Mouse (Mus musculus): ENCODE data around the gene Vmp1. TPM values are rescaled to one million over a fixed set of nuclear protein-coding genes. Genes with fewer than 3 reads are reported as not detected.
A peak's percentile ranks its signal among the peaks of the same experiment; 100 is the strongest.

Gene Vmp1
- total and polyA plus RNA-seq, 3 experiments = 80.9 to 209 (median 167) TPM

- no peaks in the 10 kb centered on the region for H3K27me3 ChIP-seq (replicated peaks)
- no peaks in the 10 kb centered on the region for H3K9me3 ChIP-seq (replicated peaks; ENCODE audit: low read length)
- peaks cover 0 to 18% of the 10 kb centered on the region in 2 experiments for H3K36me3 ChIP-seq (replicated peaks in 1 of 2; ENCODE audit: control insufficient read depth in 1 of 2, insufficient read depth in 1 of 2, low read length in 1 of 2)
- peaks cover 71% of the 10 kb centered on the region for H3K79me2 ChIP-seq (replicated peaks; ENCODE audit: control insufficient read depth, extremely low read depth, insufficient read depth, poor library complexity, severe bottlenecking)
- no peak for DNase-seq (ENCODE audit: extremely low read depth)
- H3K27ac ChIP-seq (ENCODE audit: insufficient read depth, low read depth) = no peak overlapping the region
- H3K4me3 ChIP-seq (replicated peaks in 1 of 3; ENCODE audit: low read depth in 2 of 3, low read length in 2 of 3, poor library complexity in 1 of 3) = peak overlapping the region in 2 of 3 experiments; percentile 83 to 91
- TF ChIP-seq HCFC1 (IDR thresholded peaks at IDR 0.05; ENCODE audit: low read depth, low read length) (no peak), POLR2AphosphoS2 (IDR thresholded peaks at IDR 0.05; ENCODE audit: low read depth, low read length) (no peak), RAD21 (IDR thresholded peaks at IDR 0.05; ENCODE audit: low read depth, low read length) (no peak), USF2 (conservative IDR thresholded peaks at IDR 0.05; ENCODE audit: low read depth, low read length) (no peak), SIN3A (IDR thresholded peaks at IDR 0.05; ENCODE audit: low read length) (peak; percentile 49), IRF4 (IDR thresholded peaks at IDR 0.05; ENCODE audit: low read depth, low read length) (no peak), ZMIZ1 (IDR thresholded peaks at IDR 0.05; ENCODE audit: low read depth, low read length) (no peak), MAX (IDR thresholded peaks at IDR 0.05; ENCODE audit: low read length) (no peak)
- peaks cover 8 to 61% of the 10 kb centered on the region in 2 experiments; a peak in 3 of 4 replicates for H3K4me1 ChIP-seq (ENCODE audit: control insufficient read depth in 1 of 2, insufficient read depth in 2 of 2)
- H3K4me2 ChIP-seq (ENCODE audit: insufficient read depth, low read depth, poor library complexity, severe bottlenecking) = peak overlapping the region; percentile 79; the same call in 1 of the 2 replicates
- peak overlapping the region; percentile 97 for H3K9ac ChIP-seq (ENCODE audit: insufficient read depth, low read depth)
- dilution Hi-C loops (cut with MboI; ENCODE audit: extremely low pct_ligation_motif_present, extremely low pct_unique_long_range_greater_than_20kb, low sequenced_read_pairs) (no loop called here), in situ Hi-C loops (cut with MboI; ENCODE audit: low pct_ligation_motif_present, low pct_unique_long_range_greater_than_20kb, low sequenced_read_pairs) (no loop called here)
Measured at GRCm38 (mm10) chr11:86542851-86543250, 140.8 kb downstream of the Vmp1 start.

- Histone ChIP-seq H3K27ac (ENCODE audit: insufficient read depth, low read depth) (no peak overlapping the region), H3K9ac (ENCODE audit: insufficient read depth, low read depth) (no peak overlapping the region), H3K4me2 (ENCODE audit: insufficient read depth, low read depth, poor library complexity, severe bottlenecking) (no peak overlapping the region), H3K4me1 (ENCODE audit: control insufficient read depth in 1 of 2, insufficient read depth in 2 of 2) (peaks cover 2 to 64% of the 10 kb centered on the region in 2 experiments; a peak in 2 of 4 replicates), H3K36me3 (replicated peaks in 1 of 2; ENCODE audit: control insufficient read depth in 1 of 2, insufficient read depth in 1 of 2, low read length in 1 of 2) (peaks cover 0 to 30% of the 10 kb centered on the region in 2 experiments), H3K27me3 (replicated peaks) (no peaks in the 10 kb centered on the region), H3K9me3 (replicated peaks; ENCODE audit: low read length) (no peaks in the 10 kb centered on the region), H3K79me2 (replicated peaks; ENCODE audit: control insufficient read depth, extremely low read depth, insufficient read depth, poor library complexity, severe bottlenecking) (peaks cover 88% of the 10 kb centered on the region), H3K4me3 (replicated peaks in 1 of 3; ENCODE audit: low read depth in 2 of 3, low read length in 2 of 3, poor library complexity in 1 of 3) (no peak overlapping the region)
- in situ Hi-C loops (cut with MboI; ENCODE audit: low pct_ligation_motif_present, low pct_unique_long_range_greater_than_20kb, low sequenced_read_pairs) (no loop called here), dilution Hi-C loops (cut with MboI; ENCODE audit: extremely low pct_ligation_motif_present, extremely low pct_unique_long_range_greater_than_20kb, low sequenced_read_pairs) (no loop called here)
- no peak for DNase-seq (ENCODE audit: extremely low read depth)
- TF ChIP-seq TBP (conservative IDR thresholded peaks at IDR 0.05; ENCODE audit: low read depth, low read length) (no peak), NELFE (IDR thresholded peaks at IDR 0.05; ENCODE audit: low read depth, low read length) (no peak), SIN3A (IDR thresholded peaks at IDR 0.05; ENCODE audit: low read length) (0 out of 2 replicates have a peak, but pooled peaks have one; percentile 44), ZNF384 (IDR thresholded peaks at IDR 0.05; ENCODE audit: low read depth, low read length) (no peak)
Measured at GRCm38 (mm10) chr11:86540476-86540845, 143.2 kb downstream of the Vmp1 start.

- Histone ChIP-seq H3K36me3 (replicated peaks in 1 of 2; ENCODE audit: control insufficient read depth in 1 of 2, insufficient read depth in 1 of 2, low read length in 1 of 2) (peaks cover under 1 to 34% of the 10 kb centered on the region in 2 experiments), H3K9ac (ENCODE audit: insufficient read depth, low read depth) (no peak overlapping the region), H3K27ac (ENCODE audit: insufficient read depth, low read depth) (no peak overlapping the region), H3K4me3 (replicated peaks in 1 of 3; ENCODE audit: low read depth in 2 of 3, low read length in 2 of 3, poor library complexity in 1 of 3) (no peak overlapping the region), H3K9me3 (replicated peaks; ENCODE audit: low read length) (no peaks in the 10 kb centered on the region), H3K27me3 (replicated peaks) (no peaks in the 10 kb centered on the region), H3K4me1 (ENCODE audit: control insufficient read depth in 1 of 2, insufficient read depth in 2 of 2) (peaks cover 2 to 63% of the 10 kb centered on the region in 2 experiments; a peak in 2 of 4 replicates), H3K79me2 (replicated peaks; ENCODE audit: control insufficient read depth, extremely low read depth, insufficient read depth, poor library complexity, severe bottlenecking) (peaks cover 90% of the 10 kb centered on the region), H3K4me2 (ENCODE audit: insufficient read depth, low read depth, poor library complexity, severe bottlenecking) (no peak overlapping the region)
- no peak for DNase-seq (ENCODE audit: extremely low read depth)
- TF ChIP-seq ZKSCAN1 (IDR thresholded peaks at IDR 0.05; ENCODE audit: borderline replicate concordance, low read depth, low read length) (no peak), MYC (IDR thresholded peaks at IDR 0.05; ENCODE audit: low read depth, low read length) (peak; percentile 43; the same call in 1 of the 2 replicates), TCF12 (IDR thresholded peaks at IDR 0.05; ENCODE audit: low read depth, low read length) (no peak), UBTF (IDR thresholded peaks at IDR 0.05; ENCODE audit: low read depth, low read length) (no peak), BHLHE40 (IDR thresholded peaks at IDR 0.05; ENCODE audit: low read depth, low read length) (no peak), RAD21 (IDR thresholded peaks at IDR 0.05; ENCODE audit: low read depth, low read length) (no peak)
- dilution Hi-C loops (cut with MboI; ENCODE audit: extremely low pct_ligation_motif_present, extremely low pct_unique_long_range_greater_than_20kb, low sequenced_read_pairs) = no loop called here
- in situ Hi-C loops (cut with MboI; ENCODE audit: low pct_ligation_motif_present, low pct_unique_long_range_greater_than_20kb, low sequenced_read_pairs) = no loop called here
Measured at GRCm38 (mm10) chr11:86539716-86540475, 143.7 kb downstream of the Vmp1 start.

All from CH12.LX (cell line).